Mouse (Mus musculus) kidney, adult 2 months (tissue): Measurements from ENCODE around the gene Srsf5. TPM values are rescaled to one million over a fixed set of nuclear protein-coding genes. Genes with fewer than 3 reads are reported as not detected.

ENCODE experiments used
- DNase-seq: peaks from one replicate; pipeline ENCODE4 v3.0.0; 2021
- H3K27ac ChIP-seq: fragments of 200-500 bp; 2 replicates; pipeline ENCODE4 v1.5.1; 2012; ENCODE audit warnings: low read depth, low read length, control low read depth, inconsistent platforms; ENCODE audit not compliant: insufficient read depth
- H3K27me3 ChIP-seq: fragments of 200-500 bp; replicated peaks from 2 replicates; pipeline ENCODE4 v1.6.1; 2012; ENCODE audit warnings: mild to moderate bottlenecking, moderate library complexity, low read length, inconsistent platforms; ENCODE audit not compliant: control insufficient read depth, insufficient read depth
- H3K36me3 ChIP-seq: fragments of 200-500 bp; 2 replicates; pipeline ENCODE4 v1.6.1; 2012; ENCODE audit warnings: mild to moderate bottlenecking, moderate library complexity, low read length, inconsistent platforms; ENCODE audit not compliant: control insufficient read depth, insufficient read depth
- H3K4me1 ChIP-seq: fragments of 200-500 bp; 2 replicates; pipeline ENCODE4 v1.6.1; 2011; ENCODE audit warnings: low read length; ENCODE audit not compliant: control insufficient read depth, insufficient read depth
- H3K4me3 ChIP-seq: fragments of 200-500 bp; 2 replicates; pipeline ENCODE4 v1.5.1; 2011; ENCODE audit warnings: mild to moderate bottlenecking, low read depth, low read length, control low read depth; ENCODE audit not compliant: insufficient read depth
- CTCF ChIP-seq: fragments of 200-500 bp; conservative IDR thresholded peaks from 2 replicates; pipeline ENCODE4 v1.5.1; 2011; ENCODE audit warnings: low read depth, mild to moderate bottlenecking, control low read depth, low read length, moderate library complexity, mixed read lengths; ENCODE audit not compliant: insufficient read depth, insufficient read length
- POLR2A ChIP-seq: fragments of 200-500 bp; IDR thresholded peaks from one replicate; pipeline ENCODE4 v1.6.1; 2011; ENCODE audit warnings: low read depth, low read length, control low read depth
- WGBS: fragments of 180-500 bp; shearing (Covaris S2); methylation state at CpG from one replicate; pipeline ENCODE4 v1.1.7; 2018; 5-methylcytosine and 5-hydroxymethylcytosine counted together
- polyA plus RNA-seq: library from polyadenylated mRNA; depleted of rRNA; stranded (reverse); fragments of >200 nt; gene quantifications from 2 replicates; pipeline ENCODE4 v1.2.3, GENCODE M21; 2012

The Srsf5 gene
- polyA plus RNA-seq, 1 experiment, result 243 TPM

GRCm38 (mm10) chr12:80983695-80984094 lies 38.4 kb downstream of the Srsf5 start:
- Histone ChIP-seq H3K27ac (no peak overlapping the region), H3K36me3 (no peaks in the 10 kb centered on the region), H3K4me3 (no peak overlapping the region), H3K27me3 (no peaks in the 10 kb centered on the region), H3K4me1 (no peaks in the 10 kb centered on the region)
- TF ChIP-seq POLR2A (no peak), CTCF (no peak)
- DNase-seq, result no peak
- 43% methylated on average over 9 of the region's 9 CpGs for WGBS

GRCm38 (mm10) chr12:80986628-80987027 lies 41.3 kb downstream of the Srsf5 start:
- DNase-seq, result no peak
- no peaks in the 10 kb centered on the region for H3K36me3 ChIP-seq
- 77% methylated on average over 4 of the region's 4 CpGs for WGBS
- H3K4me3 ChIP-seq, result no peak overlapping the region
- no peaks in the 10 kb centered on the region for H3K27me3 ChIP-seq
- no peak for TF ChIP-seq POLR2A
- no peak for TF ChIP-seq CTCF
- no peak overlapping the region for H3K27ac ChIP-seq
- no peaks in the 10 kb centered on the region for H3K4me1 ChIP-seq

- Histone ChIP-seq H3K4me3 (no peak overlapping the region), H3K36me3 (no peaks in the 10 kb centered on the region), H3K4me1 (no peaks in the 10 kb centered on the region), H3K27ac (no peak overlapping the region), H3K27me3 (no peaks in the 10 kb centered on the region)
- TF ChIP-seq POLR2A (no peak), CTCF (no peak)
- no peak for DNase-seq
- 83% methylated on average over 3 of the region's 3 CpGs for WGBS
Measured at GRCm38 (mm10) chr12:80988286-80988685, 43.0 kb downstream of the Srsf5 start.

- Histone ChIP-seq H3K36me3 (no peaks in the 10 kb centered on the region), H3K27ac (no peak overlapping the region), H3K4me1 (no peaks in the 10 kb centered on the region), H3K4me3 (no peak overlapping the region), H3K27me3 (no peaks in the 10 kb centered on the region)
- TF ChIP-seq CTCF, result no peak
- TF ChIP-seq POLR2A, result no peak
- DNase-seq, result no peak
- WGBS, result 82% methylated on average over 13 of the region's 13 CpGs
Measured at GRCm38 (mm10) chr12:80990901-80991445, 45.7 kb downstream of the Srsf5 start.

DNA sequence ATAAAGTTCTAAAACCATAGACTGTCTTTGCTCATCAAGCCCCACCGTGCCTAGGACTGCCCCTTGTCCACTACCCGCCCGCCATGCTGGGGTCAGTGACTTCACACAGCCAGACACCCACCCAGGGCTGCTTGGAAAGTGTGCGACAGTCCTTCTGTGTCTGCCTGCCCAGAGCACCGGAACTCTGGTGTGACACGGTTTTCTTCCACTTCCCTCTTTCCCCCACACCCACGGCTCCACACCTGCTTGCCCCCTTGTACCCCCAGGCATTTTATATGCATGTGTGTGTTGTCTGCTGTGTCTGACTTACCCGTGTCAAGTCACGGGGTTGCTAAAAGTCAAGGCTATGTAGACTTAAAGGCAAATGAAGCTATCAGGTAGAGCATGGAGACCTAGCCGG lies 46.5 kb downstream of the Srsf5 start:
- Histone ChIP-seq H3K36me3 (no peaks in the 10 kb centered on the region), H3K4me1 (no peaks in the 10 kb centered on the region), H3K4me3 (no peak overlapping the region), H3K27me3 (no peaks in the 10 kb centered on the region), H3K27ac (no peak overlapping the region)
- DNase-seq, result no peak
- 71% methylated on average over 10 of the region's 10 CpGs for WGBS
- TF ChIP-seq CTCF, result no peak
- no peak for TF ChIP-seq POLR2A

- no peak overlapping the region for H3K4me3 ChIP-seq
- no peaks in the 10 kb centered on the region for H3K36me3 ChIP-seq
- no peak for TF ChIP-seq POLR2A
- TF ChIP-seq CTCF, result no peak; the same call in 1 of the 2 replicates
- DNase-seq, result no peak
- no peaks in the 10 kb centered on the region for H3K4me1 ChIP-seq
- H3K27me3 ChIP-seq, result no peaks in the 10 kb centered on the region
- H3K27ac ChIP-seq, result no peak overlapping the region
- WGBS, result 77% methylated on average over 8 of the region's 8 CpGs
Measured at GRCm38 (mm10) chr12:80992540-80993122, 47.3 kb downstream of the Srsf5 start.

DNA sequence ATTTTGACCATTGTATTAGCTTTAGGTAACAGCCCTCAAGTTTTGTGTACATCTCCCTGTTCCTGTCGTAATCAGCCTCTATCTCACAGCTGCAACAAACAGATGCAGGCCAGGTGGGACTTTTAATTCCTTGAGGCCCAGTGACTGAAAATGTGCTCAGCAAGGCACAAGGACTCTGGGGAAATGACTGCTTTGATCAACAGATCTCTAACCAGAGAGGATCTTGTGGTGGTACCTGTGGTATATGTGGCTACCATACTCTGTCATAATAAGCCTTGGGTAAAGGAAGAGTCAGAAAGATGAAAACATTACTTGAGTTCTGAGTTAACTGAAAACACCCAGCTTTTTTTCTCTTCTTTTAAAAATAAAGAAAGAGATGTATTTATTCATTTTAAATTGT lies 48.5 kb downstream of the Srsf5 start:
- no peaks in the 10 kb centered on the region for H3K27me3 ChIP-seq
- no peak overlapping the region for H3K4me3 ChIP-seq
- WGBS, result 86% methylated on average over 1 of the region's 1 CpGs
- H3K27ac ChIP-seq, result no peak overlapping the region
- DNase-seq, result no peak
- no peaks in the 10 kb centered on the region for H3K36me3 ChIP-seq
- no peak for TF ChIP-seq CTCF
- TF ChIP-seq POLR2A, result no peak
- H3K4me1 ChIP-seq, result no peaks in the 10 kb centered on the region

- Histone ChIP-seq H3K4me1 (no peaks in the 10 kb centered on the region), H3K27me3 (no peaks in the 10 kb centered on the region), H3K4me3 (no peak overlapping the region), H3K36me3 (no peaks in the 10 kb centered on the region), H3K27ac (no peak overlapping the region)
- WGBS, result 88% methylated on average over 4 of the region's 4 CpGs
- TF ChIP-seq CTCF (no peak), POLR2A (no peak)
- no peak for DNase-seq
Measured at GRCm38 (mm10) chr12:80995326-80995725, 50.0 kb downstream of the Srsf5 start.
